Mouse (Mus musculus): ENCODE measurements around the gene Krtcap3.

- TF ChIP-seq CTCF (IDR thresholded peaks at IDR 0.05; ENCODE audit: extremely low read depth, insufficient read length, insufficient replicate concordance, low read depth, low read length): no peak
- no peak for TF ChIP-seq POLR2A (IDR thresholded peaks at IDR 0.05; ENCODE audit: low read depth, low read length)
Measured at GRCm38 (mm10) chr5:31257616-31258015, 6.1 kb downstream of the Krtcap3 start.
